Mouse (Mus musculus) hindlimb bud, embryonic 11.5 days (tissue): ENCODE data around the gene Clic6.

Experiments used
- DNase-seq: peaks from one replicate; pipeline ENCODE4 v3.0.0-alpha.2; 2012; ENCODE audit warnings: low read depth, low spot score; ENCODE audit errors: extremely low spot score

Clic6 gene

GRCm38 (mm10) chr16:92519820-92520492, 34.4 kb downstream of the Clic6 start:
- DNase-seq = peak; percentile 53

- no peak for DNase-seq
Observed at GRCm38 (mm10) chr16:92523351-92523750, 37.8 kb downstream of the Clic6 start.

GRCm38 (mm10) chr16:92524651-92525050, 39.1 kb downstream of the Clic6 start:
- DNase-seq = no peak

GRCm38 (mm10) chr16:92525919-92526318, 40.4 kb downstream of the Clic6 start:
- no peak for DNase-seq

- no peak for DNase-seq
Observed at GRCm38 (mm10) chr16:92535258-92535657, 49.7 kb downstream of the Clic6 start.

GRCm38 (mm10) chr16:92538356-92538755, 52.8 kb downstream of the Clic6 start:
- DNase-seq = no peak

GRCm38 (mm10) chr16:92544264-92544663, 58.7 kb downstream of the Clic6 start:
- no peak for DNase-seq

GRCm38 (mm10) chr16:92548651-92549050, 63.1 kb downstream of the Clic6 start:
- DNase-seq = no peak

GRCm38 (mm10) chr16:92551266-92552105, 66.0 kb downstream of the Clic6 start:
- no peak for DNase-seq

GRCm38 (mm10) chr16:92552106-92552382, 66.5 kb downstream of the Clic6 start:
- DNase-seq = no peak

- DNase-seq = no peak
Observed at GRCm38 (mm10) chr16:92552858-92553257, 67.3 kb downstream of the Clic6 start.

GRCm38 (mm10) chr16:92555051-92555450, 69.5 kb downstream of the Clic6 start:
- DNase-seq = no peak

- no peak for DNase-seq
Observed at GRCm38 (mm10) chr16:92565291-92565690, 79.8 kb downstream of the Clic6 start.

GRCm38 (mm10) chr16:92565708-92566107, 80.2 kb downstream of the Clic6 start:
- peak; percentile 62 for DNase-seq

- DNase-seq = no peak
Observed at GRCm38 (mm10) chr16:92566146-92566545, 80.6 kb downstream of the Clic6 start.

- no peak for DNase-seq
Observed at GRCm38 (mm10) chr16:92571246-92571645, 85.7 kb downstream of the Clic6 start.

- no peak for DNase-seq
Observed at GRCm38 (mm10) chr16:92573193-92573592, 87.7 kb downstream of the Clic6 start.

GRCm38 (mm10) chr16:92575792-92576191, 90.3 kb downstream of the Clic6 start:
- DNase-seq = no peak

- DNase-seq = no peak
Observed at GRCm38 (mm10) chr16:92577381-92577780, 91.8 kb downstream of the Clic6 start.

- no peak for DNase-seq
Observed at GRCm38 (mm10) chr16:92578915-92579653, 93.5 kb downstream of the Clic6 start.

- DNase-seq = no peak
Observed at GRCm38 (mm10) chr16:92580981-92581380, 95.4 kb downstream of the Clic6 start.

GRCm38 (mm10) chr16:92581767-92582166, 96.2 kb downstream of the Clic6 start:
- no peak for DNase-seq
